Comparison of ENCODE assay signal across 10 mouse cellular contexts in genomic region chr10:69858897-69859605, GRCm38 (mm10).
DNase-seq lines count a peak whose midpoint lies in the region; ATAC-seq lines count a peak whose summit lies in the region.
"Had no signal": no experiment of that assay in that cellular context is flagged by ENCODE, and none has a peak within 500 bp of the region (broad histone marks: within the 10 kb centered on the region; RNA-seq: fewer than 3 reads in every experiment).

No protein-coding gene starts in this region.

- DNase-seq in limb, embryonic 10.5 days (ENCODE audit: low spot score), result no peak
- DNase-seq in cerebellum, adult 9-10 months, result peak; percentile 77
- DNase-seq in hindbrain, embryonic 14.5 days (ENCODE audit: low spot score), result peak; percentile 74
- DNase-seq in right cerebral cortex, postnatal 10 days (ENCODE audit: low spot score in 2 of 2), result peak; percentile 75 to 90
- no peak for DNase-seq in adrenal gland, adult (ENCODE audit: inconsistent age in 2 of 2, low spot score in 1 of 2)
- no peak for DNase-seq in kidney, adult 9 months
- DNase-seq: gastrocnemius, postnatal 25 days had no signal

- no peaks in the 10 kb centered on the region for H3K36me3 ChIP-seq in limb, embryonic 12.5 days
- no peaks in the 10 kb centered on the region for H3K36me3 ChIP-seq in limb, embryonic 10.5 days
- 0 out of 2 replicates have a peak, but pooled peaks cover 6% of the 10 kb centered on the region for H3K36me3 ChIP-seq in hindbrain, embryonic 14.5 days (replicated peaks; ENCODE audit: control insufficient read depth, insufficient read depth)
- H3K36me3 ChIP-seq in heart, embryonic 11.5 days (ENCODE audit: control insufficient read depth, insufficient read depth, low read length), result no peaks in the 10 kb centered on the region
- H3K36me3 ChIP-seq: limb, embryonic 15.5 days had no signal

- no peak overlapping the region for H3K4me2 ChIP-seq in limb, embryonic 12.5 days
- peak overlapping the region; percentile 4; the same call in 1 of the 2 replicates for H3K4me2 ChIP-seq in hindbrain, embryonic 14.5 days (replicated peaks)
- H3K4me2 ChIP-seq in heart, embryonic 11.5 days, result no peak overlapping the region
- H3K4me2 ChIP-seq: limb, embryonic 15.5 days had no signal

- 0 out of 2 replicates have a peak overlapping the region, but pooled peaks have one; percentile 50 for H3K27ac ChIP-seq in limb, embryonic 12.5 days
- no peak overlapping the region for H3K27ac ChIP-seq in limb, embryonic 10.5 days
- peak overlapping the region; percentile 85 for H3K27ac ChIP-seq in hindbrain, embryonic 14.5 days
- no peak overlapping the region for H3K27ac ChIP-seq in heart, embryonic 11.5 days (ENCODE audit: low read depth, low read length)
- H3K27ac ChIP-seq: limb, embryonic 15.5 days had no signal

- H3K4me3 ChIP-seq in limb, embryonic 12.5 days (replicated peaks), result no peak overlapping the region
- H3K4me3 ChIP-seq in limb, embryonic 10.5 days, result no peak overlapping the region
- no peak overlapping the region for H3K4me3 ChIP-seq in hindbrain, embryonic 14.5 days (replicated peaks; ENCODE audit: low read length)
- no peak overlapping the region for H3K4me3 ChIP-seq in heart, embryonic 11.5 days (ENCODE audit: low read depth, low read length)
- H3K4me3 ChIP-seq: limb, embryonic 15.5 days had no signal

- H3K27me3 ChIP-seq in limb, embryonic 12.5 days, result no peaks in the 10 kb centered on the region
- no peaks in the 10 kb centered on the region for H3K27me3 ChIP-seq in limb, embryonic 10.5 days (ENCODE audit: low read depth, poor library complexity, severe bottlenecking)
- H3K27me3 ChIP-seq in hindbrain, embryonic 14.5 days (ENCODE audit: control insufficient read depth, insufficient read depth, low read length), result no peaks in the 10 kb centered on the region
- H3K27me3 ChIP-seq in heart, embryonic 11.5 days (ENCODE audit: control insufficient read depth, insufficient read depth, low read length), result no peaks in the 10 kb centered on the region
- H3K27me3 ChIP-seq: limb, embryonic 15.5 days had no signal

- no peak overlapping the region for H3K9ac ChIP-seq in limb, embryonic 12.5 days (replicated peaks)
- H3K9ac ChIP-seq in hindbrain, embryonic 14.5 days, result no peak overlapping the region
- no peak overlapping the region for H3K9ac ChIP-seq in heart, embryonic 11.5 days (ENCODE audit: low read depth, low read length)
- H3K9ac ChIP-seq: limb, embryonic 15.5 days had no signal

- H3K4me1 ChIP-seq in limb, embryonic 12.5 days (replicated peaks), result peaks cover 8% of the 10 kb centered on the region; the same call in 1 of the 2 replicates
- peaks cover 6% of the 10 kb centered on the region; the same call in 1 of the 2 replicates for H3K4me1 ChIP-seq in limb, embryonic 10.5 days
- H3K4me1 ChIP-seq in hindbrain, embryonic 14.5 days (replicated peaks; ENCODE audit: control insufficient read depth, insufficient read depth, low read length), result peaks cover 22% of the 10 kb centered on the region
- peaks cover 7% of the 10 kb centered on the region for H3K4me1 ChIP-seq in heart, embryonic 11.5 days (ENCODE audit: control insufficient read depth, insufficient read depth, low read length)

- ATAC-seq in limb, embryonic 12.5 days (ENCODE audit: insufficient number of reproducible peaks, insufficient read depth, low FRiP score, low TSS enrichment, low read depth), result peak; percentile 52; the same call in 1 of the 2 replicates
- peak; percentile 83 for ATAC-seq in hindbrain, embryonic 14.5 days (ENCODE audit: low FRiP score)
- ATAC-seq in heart, embryonic 11.5 days (replicated peaks; ENCODE audit: insufficient number of reproducible peaks, low FRiP score, low TSS enrichment), result no peak

- 38% methylated on average over 4 of the region's 4 CpGs for WGBS in limb, embryonic 12.5 days
- 75% methylated on average over 4 of the region's 4 CpGs for WGBS in limb, embryonic 10.5 days
- 8% methylated on average over 4 of the region's 4 CpGs for WGBS in hindbrain, embryonic 14.5 days
- 47% methylated on average over 4 of the region's 4 CpGs for WGBS in heart, embryonic 11.5 days (ENCODE audit: insufficient replicate concordance)

- H3K9me3 ChIP-seq in limb, embryonic 12.5 days, result no peaks in the 10 kb centered on the region
- no peaks in the 10 kb centered on the region for H3K9me3 ChIP-seq in limb, embryonic 10.5 days (replicated peaks)
- no peaks in the 10 kb centered on the region for H3K9me3 ChIP-seq in hindbrain, embryonic 14.5 days (ENCODE audit: control insufficient read depth, low read length)
- H3K9me3 ChIP-seq in heart, embryonic 11.5 days (replicated peaks; ENCODE audit: control insufficient read depth, low read length), result no peaks in the 10 kb centered on the region; the same call in 1 of the 2 replicates
- H3K9me3 ChIP-seq: limb, embryonic 15.5 days had no signal

Comparison
In these comparisons a context has a peak if more than half of its experiments do, and no peak if none do; other contexts are left out.
1. H3K27ac ChIP-seq: peak in limb, embryonic 12.5 days (single experiment) and hindbrain, embryonic 14.5 days (single experiment); none in limb, embryonic 10.5 days (single experiment) and heart, embryonic 11.5 days (single experiment).
2. DNase-seq: peak in cerebellum, adult 9-10 months (single experiment), hindbrain, embryonic 14.5 days (single experiment) and right cerebral cortex, postnatal 10 days (2 of 2); none in limb, embryonic 10.5 days (single experiment), adrenal gland, adult (0 of 2) and kidney, adult 9 months (single experiment).